Mouse (Mus musculus) B cell, adult 2 months (primary cell): ENCODE results near the gene St3gal5.
A peak's percentile ranks its signal among the peaks of the same experiment; 100 is the strongest.

Experiments
- DNase-seq, 2 experiments: peaks; one replicate each; pipeline ENCODE4 v3.0.0; 2022

St3gal5 gene

DNA sequence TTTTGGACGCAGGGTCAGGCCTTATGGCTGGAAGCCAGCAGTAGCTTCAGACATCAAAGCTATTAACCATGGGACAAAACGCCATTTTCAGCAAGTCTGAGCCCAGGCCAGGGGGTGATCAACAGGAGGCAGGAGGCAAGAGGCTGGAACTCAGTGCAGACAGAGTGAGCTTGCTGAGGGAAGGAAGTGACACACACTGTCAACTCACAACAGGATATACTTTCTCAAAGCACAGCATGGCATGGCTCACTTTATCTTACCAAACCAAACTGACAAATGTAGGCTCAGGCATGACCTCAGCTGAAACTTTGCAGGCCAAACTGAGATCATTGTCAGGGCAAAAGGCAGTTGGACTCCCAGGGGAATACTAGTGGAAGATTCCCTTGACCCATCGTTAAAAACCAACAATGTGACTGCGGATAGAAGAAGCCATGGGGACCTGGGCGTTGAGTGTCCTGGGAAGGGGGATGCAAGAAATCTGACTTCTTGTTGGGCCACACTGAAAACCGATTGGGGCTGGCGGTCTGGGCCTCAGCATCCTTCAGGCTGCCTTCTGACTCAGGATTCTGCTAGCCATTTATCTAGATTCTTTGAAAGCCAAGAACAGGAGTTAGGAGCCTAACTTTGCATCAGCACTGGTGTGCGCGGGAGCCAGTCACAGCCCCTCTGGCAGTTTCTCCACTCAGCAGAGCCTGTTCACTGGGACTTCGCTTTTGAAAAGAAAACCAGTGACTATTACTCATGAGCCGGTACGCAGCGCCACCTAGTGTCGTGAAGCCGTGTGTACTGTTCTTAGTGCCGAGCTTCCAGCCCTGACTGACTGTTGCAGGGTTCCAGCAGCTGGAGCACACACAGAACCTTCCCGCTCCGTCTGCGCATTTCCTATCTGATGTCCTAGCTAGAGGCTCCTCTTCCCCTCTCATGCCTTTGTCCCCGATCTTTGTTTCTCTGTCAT, 67.2 kb downstream of the St3gal5 start:
- DNase-seq: peak; percentile 90 to 91

DNA sequence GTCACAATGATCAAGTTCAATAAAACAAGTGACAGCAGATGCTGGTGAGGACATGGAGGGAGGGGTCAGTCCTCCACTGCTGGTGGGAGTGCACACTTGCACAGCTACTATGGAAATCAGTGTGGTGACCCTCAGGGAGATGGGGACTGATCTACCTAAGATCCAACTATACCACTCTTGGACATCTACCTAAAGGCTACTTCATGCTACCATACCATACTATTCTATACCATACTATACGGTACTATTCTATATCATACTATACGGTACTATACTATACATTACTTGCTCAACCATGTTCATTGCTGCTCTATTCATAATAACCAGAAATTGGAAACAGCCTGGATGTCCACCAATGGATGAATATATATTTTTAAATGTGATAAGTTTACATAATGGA, 68.5 kb downstream of the St3gal5 start:
- no peak for DNase-seq

DNA sequence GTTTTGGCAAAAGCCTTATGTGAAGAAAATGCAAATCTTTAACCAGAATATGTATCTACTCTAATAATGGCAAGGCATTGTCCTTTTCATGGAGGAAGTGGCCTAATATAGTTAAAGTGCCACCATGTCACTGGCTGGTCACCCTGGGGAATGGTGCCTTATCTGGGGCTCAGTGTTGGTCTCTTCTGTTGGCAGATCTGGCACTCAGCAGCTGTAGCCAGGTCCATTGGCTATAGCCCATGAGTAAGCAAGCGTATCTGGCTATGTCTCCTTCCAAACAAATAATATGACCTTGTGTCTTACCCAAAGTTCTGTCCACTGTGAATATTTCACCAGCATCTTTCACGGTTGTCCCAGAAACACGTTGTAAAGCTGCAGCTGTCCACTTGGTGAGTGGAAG, 74.0 kb downstream of the St3gal5 start:
- DNase-seq: no peak

DNA sequence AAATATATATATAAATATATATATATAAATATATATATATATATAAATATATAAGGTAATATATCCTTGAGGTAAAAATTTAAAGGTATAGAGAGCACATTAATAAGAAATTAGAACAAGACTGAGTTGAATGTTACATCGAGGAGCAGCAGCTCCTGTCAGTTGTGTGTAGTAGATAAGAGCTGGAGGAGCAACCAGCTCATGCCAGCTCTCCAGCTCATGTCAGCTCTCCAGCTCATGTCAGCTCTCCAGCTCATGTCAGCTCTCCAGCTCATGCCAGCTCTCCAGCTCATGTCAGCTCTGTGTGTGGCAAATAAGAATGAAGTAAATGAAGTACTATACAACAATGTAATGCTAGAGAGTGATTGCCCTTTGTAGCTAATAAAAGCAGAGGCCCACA, 76.0 kb downstream of the St3gal5 start:
- DNase-seq: no peak

DNA sequence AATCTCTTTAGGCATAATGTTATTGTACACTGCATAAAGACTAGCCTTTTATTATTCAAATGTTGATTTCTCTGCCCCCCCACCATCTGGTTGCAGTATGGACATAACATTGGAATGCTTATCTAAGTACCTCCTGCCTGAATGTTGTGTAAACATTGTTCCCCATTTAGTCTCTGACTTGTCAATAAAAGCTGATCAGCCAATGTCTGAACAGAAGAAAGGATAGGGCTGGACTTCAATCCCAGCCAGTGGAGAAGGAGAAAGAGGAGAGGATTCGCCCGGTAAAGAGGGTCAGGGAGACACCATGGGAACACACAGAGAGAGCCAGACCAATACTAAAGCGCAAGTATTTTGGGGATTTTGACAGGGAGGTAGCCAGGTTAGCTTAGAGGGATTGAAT, 78.0 kb downstream of the St3gal5 start:
- DNase-seq: no peak

DNA sequence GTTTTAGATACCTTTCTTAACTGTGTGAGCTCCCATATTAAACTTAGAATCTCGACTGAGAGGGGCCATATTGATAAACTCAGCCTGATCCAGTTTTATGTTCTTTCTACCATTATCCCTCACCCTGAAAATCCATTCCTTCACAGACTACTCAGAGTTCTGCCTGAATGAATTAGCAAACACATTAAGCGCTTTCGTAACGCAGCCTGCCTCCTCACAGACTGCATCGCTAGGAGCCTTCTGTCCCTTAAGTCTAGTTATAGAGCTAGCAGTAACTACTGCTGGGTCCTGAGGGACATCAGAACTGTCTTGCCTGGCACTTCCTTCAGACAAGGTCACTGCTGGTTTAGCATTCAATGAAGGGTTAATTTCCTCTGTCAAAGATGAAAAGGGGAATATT, 78.6 kb downstream of the St3gal5 start:
- DNase-seq: no peak

DNA sequence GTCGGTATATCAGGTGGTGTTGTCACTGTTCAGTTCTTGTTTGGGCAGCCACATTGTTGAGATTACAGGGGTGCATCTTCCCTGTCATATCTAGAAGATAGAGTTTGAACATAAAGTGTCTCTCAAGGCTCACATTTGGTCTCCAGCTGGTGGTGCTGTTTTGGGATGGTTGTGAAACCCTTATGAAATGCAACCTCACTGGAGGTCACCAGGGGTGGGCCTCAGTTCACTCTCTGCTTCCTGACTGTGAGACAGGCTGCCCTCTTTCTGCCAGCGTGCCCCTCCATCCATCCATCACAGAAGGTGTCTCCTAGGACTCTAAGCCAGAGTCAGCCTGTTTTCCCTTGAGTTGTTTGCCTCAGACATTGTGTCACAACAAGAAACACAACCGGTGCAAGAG, 80.0 kb downstream of the St3gal5 start:
- no peak for DNase-seq

- no peak for DNase-seq
These were observed 81.6 kb downstream of the St3gal5 start for GRCm38 (mm10) chr6:72179006-72179405.

DNA sequence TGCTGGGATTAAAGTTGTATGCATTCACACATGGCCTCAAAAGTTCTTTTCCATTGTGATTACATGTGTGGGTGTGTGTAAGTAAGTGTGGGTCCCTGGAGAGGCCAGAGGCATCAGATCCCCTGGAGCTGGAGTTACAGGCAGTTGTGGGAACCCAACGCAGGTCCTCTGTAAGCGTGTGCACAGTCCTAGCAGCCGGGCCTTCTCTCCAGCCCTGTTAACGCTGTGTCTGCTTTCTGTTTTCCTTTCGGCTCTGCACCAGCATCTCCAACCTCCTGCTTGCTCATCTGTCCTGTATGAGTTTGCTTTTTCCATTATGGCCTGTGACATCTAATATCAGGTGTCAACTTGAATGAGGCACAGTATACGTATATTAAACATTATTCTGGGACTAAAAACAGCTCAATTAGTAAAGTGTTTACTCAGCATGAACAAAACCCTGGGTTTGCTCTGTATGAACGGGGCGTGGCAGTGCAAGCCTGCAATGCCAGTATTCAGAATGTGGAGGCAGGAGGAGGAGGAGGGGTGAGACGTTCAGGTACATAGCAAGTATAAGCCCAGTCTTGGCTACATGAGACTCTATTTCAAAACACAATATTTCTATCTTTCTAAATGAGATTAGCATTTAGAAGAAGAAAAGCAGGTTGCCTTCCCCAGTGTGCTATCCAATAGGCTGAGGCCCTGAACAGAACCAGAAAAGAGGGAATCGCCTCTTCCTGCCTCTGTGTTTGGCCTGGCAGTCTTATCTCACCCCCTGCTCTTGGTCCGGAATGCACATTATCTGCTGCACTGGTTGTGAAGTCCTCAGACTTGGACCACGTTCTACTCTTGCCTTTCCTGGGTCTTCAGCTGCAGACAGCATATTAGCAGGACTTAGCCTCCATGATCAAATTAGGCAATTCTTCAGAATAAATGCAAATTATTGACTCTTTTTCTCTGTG, 82.4 kb downstream of the St3gal5 start:
- DNase-seq: no peak

GRCm38 (mm10) chr6:72184576-72184975, 87.2 kb downstream of the St3gal5 start:
- DNase-seq: no peak

DNA sequence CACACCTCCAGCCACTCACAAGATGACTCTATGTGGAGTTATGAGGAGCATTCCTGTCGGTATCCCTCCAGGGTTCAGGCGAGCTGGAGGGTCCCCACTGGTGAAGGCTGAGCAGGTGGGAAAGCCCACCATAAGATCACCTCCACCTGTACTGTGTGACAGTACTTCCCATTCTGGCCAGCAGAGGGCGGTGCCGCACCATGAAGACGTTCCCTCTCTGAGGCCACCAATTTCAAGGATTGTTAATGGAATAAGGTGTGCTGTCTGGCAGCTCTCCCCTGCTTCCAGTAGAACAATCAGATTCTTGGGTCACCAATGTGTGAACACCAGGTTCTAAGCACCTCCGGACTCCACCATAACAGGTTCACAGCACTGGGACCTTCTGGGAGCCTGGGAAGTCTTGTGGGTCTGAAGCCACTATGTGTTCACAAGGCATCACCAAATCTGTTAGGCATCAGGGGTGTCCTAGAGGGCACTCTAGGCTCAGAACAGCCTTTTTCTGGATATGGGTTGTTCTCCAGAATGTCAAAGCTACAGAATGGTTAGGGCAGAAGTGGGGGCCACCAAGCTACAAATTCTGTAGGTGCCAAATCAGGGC, 88.6 kb downstream of the St3gal5 start:
- DNase-seq: peak; percentile 85 to 86

DNA sequence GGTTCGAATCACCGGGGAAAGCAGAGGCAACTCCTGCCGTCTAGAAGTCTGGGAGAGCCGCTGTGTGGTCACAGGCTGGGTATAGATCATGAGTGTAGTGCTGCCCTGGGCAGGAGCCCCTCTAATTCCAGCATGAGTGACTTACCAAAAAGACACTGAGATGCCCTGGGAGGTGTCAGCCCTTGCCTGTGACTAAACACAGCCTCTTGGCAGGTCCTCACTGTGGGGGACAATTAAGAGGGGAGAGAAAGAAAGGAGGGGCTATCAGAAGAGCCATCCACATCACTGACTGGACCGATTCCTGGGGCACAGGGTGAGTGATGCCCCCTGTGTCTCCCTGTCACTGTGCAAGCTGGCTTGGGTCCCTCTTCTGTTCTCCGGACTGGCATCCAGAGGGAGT, 89.4 kb downstream of the St3gal5 start:
- no peak for DNase-seq

DNA sequence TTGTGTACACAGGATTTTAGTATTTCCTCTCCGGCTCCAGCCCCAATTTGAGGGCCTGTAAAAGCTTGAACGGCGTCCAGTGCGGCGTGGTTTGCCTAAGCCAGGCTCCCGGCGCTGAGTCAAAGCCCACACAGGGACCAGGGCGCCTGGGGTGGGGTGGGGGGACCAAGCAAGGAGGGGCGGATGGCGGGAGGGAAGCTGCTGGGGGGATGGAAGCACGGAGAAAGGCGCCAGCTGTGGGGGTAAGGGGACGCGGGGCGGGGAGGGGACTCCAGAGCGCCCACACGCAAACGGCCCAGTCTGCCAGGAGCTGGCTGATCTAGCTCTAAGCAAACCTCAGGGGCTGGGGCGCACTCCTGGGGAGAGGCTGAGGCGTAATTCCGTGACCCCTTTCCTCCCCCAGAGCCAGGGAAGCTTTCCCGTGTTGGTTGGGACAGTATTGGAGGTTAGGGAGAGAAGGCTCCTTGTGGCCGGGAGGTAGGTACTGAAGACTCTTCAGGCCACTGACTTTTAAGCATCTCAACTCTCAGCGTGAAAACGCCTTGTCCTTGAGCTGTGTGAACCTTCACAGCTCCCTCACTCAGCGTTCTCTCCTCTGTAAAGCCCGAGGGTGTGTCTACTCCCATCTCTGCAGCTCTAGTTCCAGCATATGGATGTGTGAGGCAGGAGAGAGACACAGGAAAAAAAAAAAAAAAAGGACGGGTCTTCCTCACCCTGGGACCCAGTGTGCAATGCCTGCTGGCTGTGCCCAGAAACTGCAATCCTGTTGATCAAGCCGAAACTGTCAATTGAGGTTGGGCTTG, 91.9 kb downstream of the St3gal5 start:
- DNase-seq: no peak

- no peak for DNase-seq
These were observed 92.7 kb downstream of the St3gal5 start for GRCm38 (mm10) chr6:72190120-72190519.

DNA sequence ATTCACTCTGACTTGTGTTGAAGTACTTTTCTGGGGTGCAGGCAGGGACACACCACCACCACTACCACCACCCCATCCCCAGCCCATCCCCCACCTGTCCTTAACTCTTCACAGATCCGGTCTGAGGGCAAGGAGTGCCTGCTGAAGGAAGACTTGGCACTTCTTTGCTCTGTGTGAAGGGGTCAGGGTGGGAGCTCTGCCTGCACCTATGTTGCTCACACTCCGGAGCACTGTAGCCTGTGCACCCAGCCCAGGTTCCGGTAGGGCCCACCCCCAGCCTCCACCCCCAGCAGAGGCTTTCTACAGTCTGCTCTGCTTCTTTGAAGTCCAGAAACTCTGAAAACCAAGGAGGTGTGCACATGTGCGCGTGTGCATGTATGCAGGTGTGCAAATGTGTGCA, 93.2 kb downstream of the St3gal5 start:
- DNase-seq: no peak

- no peak for DNase-seq
These were observed 99.3 kb downstream of the St3gal5 start for GRCm38 (mm10) chr6:72196660-72197059.

DNA sequence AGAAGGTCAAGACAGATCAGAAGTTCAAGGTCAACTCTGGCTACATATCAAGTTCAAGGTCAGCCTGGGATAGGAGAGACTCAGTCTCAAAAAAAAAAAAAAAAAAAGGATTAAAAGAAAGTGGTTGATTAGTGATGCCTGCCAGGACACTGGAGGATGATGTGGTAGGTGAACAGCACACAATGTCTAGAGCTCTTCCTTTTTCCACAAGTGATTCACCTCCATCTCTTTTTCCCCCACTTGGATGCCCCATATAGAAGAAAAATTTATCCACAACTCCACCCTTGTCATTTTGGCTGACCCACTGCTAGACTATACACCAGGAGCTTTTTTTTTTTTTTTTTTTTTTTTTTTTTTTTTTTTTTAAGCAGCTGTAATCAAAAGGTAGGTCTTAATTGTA, 100.1 kb downstream of the St3gal5 start:
- DNase-seq: no peak

DNA sequence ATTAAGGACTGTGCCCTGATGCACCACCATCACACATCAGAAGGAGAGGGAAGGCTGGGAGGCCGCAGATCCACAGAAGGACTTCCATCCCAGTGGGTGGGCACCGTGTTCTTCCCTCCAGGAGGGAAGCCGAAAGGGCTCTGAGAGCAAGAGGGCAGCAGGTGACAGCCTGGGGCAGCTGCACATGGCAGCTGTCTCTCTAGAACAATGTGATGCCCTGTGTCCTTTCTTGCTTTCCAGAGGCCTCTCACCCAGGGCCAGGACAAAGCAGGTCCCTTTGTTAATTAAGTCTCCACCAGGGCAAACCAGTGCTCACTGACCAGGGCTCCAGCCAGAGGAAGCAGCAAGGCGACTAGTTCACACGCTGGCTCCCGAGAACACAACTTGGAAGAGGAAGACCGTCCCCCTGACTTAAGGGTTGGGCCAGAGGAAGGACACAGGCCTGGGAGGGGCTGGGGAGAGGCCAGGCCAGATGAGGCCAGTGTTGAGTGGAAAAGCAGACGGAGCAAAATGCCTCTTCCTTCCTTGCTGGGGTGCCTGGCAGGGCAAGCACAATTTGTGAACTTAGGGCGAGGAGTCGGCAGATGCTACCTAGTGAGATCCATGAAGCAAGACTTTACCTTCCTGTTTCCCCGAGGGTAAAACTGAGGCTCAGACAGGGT, 103.3 kb downstream of the St3gal5 start:
- no peak for DNase-seq

DNA sequence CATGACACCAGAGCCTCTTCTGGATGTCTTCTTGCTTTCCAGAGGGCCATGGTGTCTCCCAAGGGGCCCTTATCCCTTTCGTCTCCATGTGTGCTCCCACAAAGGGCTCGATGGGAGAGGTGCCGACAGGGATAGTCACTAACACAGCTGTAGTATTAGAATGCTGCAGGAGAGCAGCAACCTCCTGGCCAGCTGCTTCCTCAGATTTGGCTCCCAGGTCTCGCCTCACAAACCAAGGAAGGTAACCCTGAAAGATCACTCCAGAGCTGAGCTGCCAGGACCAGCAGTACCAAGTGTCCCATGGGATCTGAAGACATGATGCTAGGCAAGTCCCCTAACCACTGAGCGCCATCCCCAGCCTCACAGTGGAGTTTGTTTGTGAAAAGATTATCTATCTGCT, 105.3 kb downstream of the St3gal5 start:
- DNase-seq: no peak

GRCm38 (mm10) chr6:72203279-72203678, 105.9 kb downstream of the St3gal5 start:
- no peak for DNase-seq
